Comparison of ENCODE assay signal across 20 mouse cellular contexts in genomic region chr6:17755902-17756301, GRCm38 (mm10).
DNase-seq lines count a peak whose midpoint lies in the region; ATAC-seq lines count a peak whose summit lies in the region.
"Had no signal": no experiment of that assay in that cellular context is flagged by ENCODE, and none has a peak within 500 bp of the region (broad histone marks: within the 10 kb centered on the region; RNA-seq: fewer than 3 reads in every experiment).

No protein-coding gene starts in this region.

- peak overlapping the region; percentile 66 for H3K27ac ChIP-seq in heart, embryonic 12.5 days (ENCODE audit: poor library complexity, severe bottlenecking)
- H3K27ac ChIP-seq in liver, embryonic 11.5 days (ENCODE audit: low read depth, low read length) = no peak overlapping the region
- H3K27ac ChIP-seq: forebrain, embryonic 10.5 days; hindbrain, embryonic 14.5 days; neural tube, embryonic 15.5 days had no signal

- no peaks in the 10 kb centered on the region for H3K36me3 ChIP-seq in heart, embryonic 12.5 days
- H3K36me3 ChIP-seq in liver, embryonic 11.5 days (ENCODE audit: control insufficient read depth, insufficient read depth, low read length) = no peaks in the 10 kb centered on the region
- H3K36me3 ChIP-seq: forebrain, embryonic 10.5 days; neural tube, embryonic 15.5 days had no signal

- WGBS in heart, embryonic 12.5 days = 42% methylated on average over 6 of the region's 6 CpGs
- WGBS in liver, embryonic 11.5 days = 51% methylated on average over 6 of the region's 6 CpGs

- no peaks in the 10 kb centered on the region for H3K27me3 ChIP-seq in heart, embryonic 12.5 days (replicated peaks)
- H3K27me3 ChIP-seq in liver, embryonic 11.5 days (replicated peaks; ENCODE audit: control insufficient read depth, insufficient read depth, low read length) = no peaks in the 10 kb centered on the region
- H3K27me3 ChIP-seq: CH12.LX; neural tube, embryonic 15.5 days had no signal

- H3K4me3 ChIP-seq in heart, embryonic 12.5 days = no peak overlapping the region
- no peak overlapping the region for H3K4me3 ChIP-seq in liver, embryonic 11.5 days (ENCODE audit: low read depth, low read length)
- H3K4me3 ChIP-seq: forebrain, embryonic 10.5 days; neural tube, embryonic 15.5 days had no signal

- no peak overlapping the region for H3K9ac ChIP-seq in heart, embryonic 12.5 days
- no peak overlapping the region for H3K9ac ChIP-seq in liver, embryonic 11.5 days (ENCODE audit: low read depth, low read length)
- H3K9ac ChIP-seq: forebrain, postnatal 0 days; hindbrain, embryonic 14.5 days; neural tube, embryonic 15.5 days had no signal

- DNase-seq in heart, postnatal 36 days = no peak
- no peak for DNase-seq in liver, embryonic 11.5 days (ENCODE audit: low spot score)
- no peak for DNase-seq in liver
- no peak for DNase-seq in left cerebral cortex, adult 18-20 months (ENCODE audit: low spot score in 2 of 2)
- DNase-seq: adrenal gland, postnatal 25 days; cerebellum, adult 11-12 months; cerebellum, postnatal 14 days; embryo, embryonic 11 days; forebrain, postnatal 0 days; right cerebral cortex, postnatal 25 days; thymus, postnatal 36 days had no signal

- H3K4me1 ChIP-seq in heart, embryonic 12.5 days (replicated peaks) = peaks cover 33% of the 10 kb centered on the region
- H3K4me1 ChIP-seq in liver, embryonic 11.5 days (replicated peaks; ENCODE audit: control insufficient read depth, insufficient read depth, low read length) = peaks cover 8% of the 10 kb centered on the region

- H3K9me3 ChIP-seq in heart, embryonic 12.5 days (replicated peaks) = no peaks in the 10 kb centered on the region
- no peaks in the 10 kb centered on the region for H3K9me3 ChIP-seq in liver, embryonic 11.5 days (ENCODE audit: control insufficient read depth, low read length)
- H3K9me3 ChIP-seq: forebrain, embryonic 10.5 days; neural tube, embryonic 15.5 days had no signal

- ATAC-seq in heart, embryonic 12.5 days (ENCODE audit: insufficient number of reproducible peaks, low FRiP score) = 0 out of 2 replicates have a peak, but pooled peaks have one; percentile 33
- 0 out of 2 replicates have a peak, but pooled peaks have one; percentile 43 for ATAC-seq in liver, embryonic 11.5 days (replicated peaks; ENCODE audit: low FRiP score)
- ATAC-seq in erythroid progenitor cell, adult 5-6 weeks (replicated peaks; ENCODE audit: low FRiP score, poor library complexity, severe bottlenecking) = peak; percentile 66
- peak; percentile 76 for ATAC-seq in megakaryocyte-erythroid progenitor cell, adult 5-6 weeks (replicated peaks; ENCODE audit: low FRiP score, low TSS enrichment, poor library complexity, severe bottlenecking)
- ATAC-seq: forebrain, postnatal 0 days; lung, postnatal 0 days; midbrain, embryonic 16.5 days had no signal

- peak overlapping the region; percentile 39; the same call in 1 of the 2 replicates for H3K4me2 ChIP-seq in heart, embryonic 12.5 days
- H3K4me2 ChIP-seq in liver, embryonic 11.5 days = no peak overlapping the region
- H3K4me2 ChIP-seq: hindbrain, embryonic 14.5 days; neural tube, embryonic 15.5 days had no signal

- intact Hi-C loops in heart, postnatal 36 days (cut with DNase I) = no loop called here
